Mouse (Mus musculus): ENCODE measurements at regions not wholly inside any gene's neighbourhood (a gene's known extent, or its start where the extent isn't known, plus 50 kb on each side); places are given as distances from the start of the nearest gene placed in this dataset.

DNA sequence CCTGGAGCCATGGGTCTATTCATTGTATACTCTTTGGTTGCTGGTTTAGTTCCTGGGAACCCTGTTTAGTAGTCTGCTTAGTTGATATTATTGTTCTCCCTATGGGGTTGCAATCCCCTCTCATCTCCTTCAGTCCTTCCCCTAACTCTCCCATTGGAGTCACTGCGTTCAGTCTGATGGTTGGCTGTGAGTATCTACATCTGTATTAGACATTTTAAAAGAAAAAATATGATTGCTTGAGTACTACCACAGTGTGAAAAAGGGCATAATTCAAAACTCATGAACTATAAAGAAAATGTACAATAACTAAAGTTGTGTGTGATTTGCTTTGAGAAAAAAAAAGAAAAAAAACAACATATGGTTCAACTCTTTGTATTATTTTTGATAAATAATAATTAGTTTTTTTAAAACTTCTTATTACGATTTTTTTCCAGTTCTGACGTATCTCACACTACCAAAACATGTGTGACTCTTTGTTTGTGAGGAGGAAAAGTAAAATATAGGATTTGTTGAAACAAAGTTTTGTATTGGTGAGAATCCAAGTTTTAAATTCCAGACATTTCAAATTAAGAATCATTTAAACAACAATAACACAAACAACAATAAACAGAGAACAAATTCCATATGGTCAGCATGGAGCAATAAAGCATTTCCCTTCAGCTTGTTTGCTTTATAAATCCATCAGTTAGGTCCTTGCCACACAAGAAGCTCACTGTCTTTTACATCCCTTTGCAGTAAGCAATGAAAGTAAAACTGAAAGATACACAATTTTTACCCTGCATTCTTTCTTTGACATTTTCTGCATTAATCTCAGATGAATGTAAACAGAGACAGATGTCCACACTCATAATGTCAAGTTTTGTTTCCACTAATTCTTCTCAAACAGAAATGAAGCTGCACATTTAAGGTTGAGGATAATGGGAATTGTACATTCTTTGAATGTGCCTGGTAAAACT lies 583.5 kb downstream of the Slitrk6 start:
- TF ChIP-seq POLR2A (IDR thresholded peaks at IDR 0.05; ENCODE audit: insufficient read length, low read depth) (no peak), MAX (IDR thresholded peaks at IDR 0.05; ENCODE audit: low read depth) (no peak), E2F4 (IDR thresholded peaks at IDR 0.05; ENCODE audit: insufficient read depth) (no peak), MYOD1 (IDR thresholded peaks at IDR 0.05; ENCODE audit: control insufficient read depth in 1 of 3, insufficient read length in 2 of 3, low read depth in 2 of 3) (no peak), MYOG (IDR thresholded peaks at IDR 0.05; ENCODE audit: control insufficient read depth in 1 of 3, insufficient read depth in 1 of 3, insufficient read length in 2 of 3, low read depth in 2 of 3) (no peak), CEBPB (IDR thresholded peaks at IDR 0.05; ENCODE audit: insufficient read depth, poor library complexity, severe bottlenecking) (no peak), TCF12 (IDR thresholded peaks at IDR 0.05; ENCODE audit: insufficient read depth, poor library complexity, severe bottlenecking) (no peak), USF1 (IDR thresholded peaks at IDR 0.05; ENCODE audit: low read depth) (no peak), REST (IDR thresholded peaks at IDR 0.05; ENCODE audit: insufficient read depth, insufficient read length) (no peak), TCF3 (IDR thresholded peaks at IDR 0.05; ENCODE audit: insufficient read length, low read depth) (no peak), POLR2AphosphoS2 (IDR thresholded peaks at IDR 0.05; ENCODE audit: insufficient read length, low read depth) (no peak)
